Mouse (Mus musculus) myocyte (in vitro differentiated cells): Measurements from ENCODE around the gene Hsp90aa1.

ENCODE experiments used
- E2F4 ChIP-seq: IDR thresholded peaks from one replicate; pipeline ENCODE4 v1.6.1; 2011; ENCODE audit warnings: mild to moderate bottlenecking, control low read depth, moderate library complexity; ENCODE audit not compliant: insufficient read depth
- MYOG ChIP-seq, 3 experiments: IDR thresholded peaks; one replicate each; pipeline ENCODE4 v1.6.1; 2011; ENCODE audit warnings: control low read depth in 2 of 3, low read depth in 2 of 3, mild to moderate bottlenecking in 2 of 3; ENCODE audit not compliant: insufficient read length in 2 of 3, control insufficient read depth in 1 of 3, insufficient read depth in 1 of 3
- POLR2A ChIP-seq: IDR thresholded peaks from one replicate; pipeline ENCODE4 v1.6.1; 2011; ENCODE audit warnings: low read depth, mild to moderate bottlenecking, control low read depth, moderate library complexity; ENCODE audit not compliant: insufficient read length
- POLR2AphosphoS2 ChIP-seq: IDR thresholded peaks from one replicate; pipeline ENCODE4 v1.6.1; 2011; ENCODE audit warnings: low read depth, control low read depth; ENCODE audit not compliant: insufficient read length
- TCF3 ChIP-seq: IDR thresholded peaks from one replicate; pipeline ENCODE4 v1.6.1; 2011; ENCODE audit warnings: low read depth, control low read depth; ENCODE audit not compliant: insufficient read length

GRCm38 (mm10) chr12:110696173-110696974 lies 6.2 kb downstream of the Hsp90aa1 start:
- peak; percentile 98 for TF ChIP-seq POLR2AphosphoS2
- peak; percentile 95 for TF ChIP-seq POLR2A
- no peak for TF ChIP-seq E2F4
- no peak for TF ChIP-seq TCF3
- peak in 2 of 3 experiments; percentile 41 to 68 for TF ChIP-seq MYOG (IDR thresholded peaks at IDR 0.05; ENCODE audit: control insufficient read depth in 1 of 3, insufficient read depth in 1 of 3, insufficient read length in 2 of 3, low read depth in 2 of 3)
